Mouse (Mus musculus) CH12.LX (cell line): Measurements from ENCODE around the gene Lmf2.

ENCODE experiments used
- BHLHE40 ChIP-seq: IDR thresholded peaks from 2 replicates; pipeline ENCODE4 v1.6.1; 2011; ENCODE audit warnings: mild to moderate bottlenecking, low read depth, low read length, improper control_type of control experiment
- CHD1 ChIP-seq: IDR thresholded peaks from 2 replicates; pipeline ENCODE4 v1.6.1; 2012; ENCODE audit warnings: low read depth, low read length, improper control_type of control experiment, inconsistent platforms
- CTCF ChIP-seq, 2 experiments: IDR thresholded peaks in 1 of 2; conservative IDR thresholded peaks in 1 of 2; 2 replicates each; pipeline ENCODE4 v1.5.1; 2011 to 2012; ENCODE audit warnings: low read depth in 2 of 2, low read length in 2 of 2, improper control_type of control experiment in 1 of 2, inconsistent platforms in 1 of 2, mild to moderate bottlenecking in 1 of 2, moderate library complexity in 1 of 2
- E2F4 ChIP-seq: IDR thresholded peaks from 2 replicates; pipeline ENCODE4 v1.6.1; 2011; ENCODE audit warnings: low read depth, low read length, improper control_type of control experiment; ENCODE audit not compliant: insufficient replicate concordance
- EP300 ChIP-seq: IDR thresholded peaks from 2 replicates; pipeline ENCODE4 v1.6.1; 2011; ENCODE audit warnings: low read length, improper control_type of control experiment
- KAT2A ChIP-seq: IDR thresholded peaks from 2 replicates; pipeline ENCODE4 v1.6.1; 2012; ENCODE audit warnings: low read length, improper control_type of control experiment, inconsistent platforms; ENCODE audit not compliant: insufficient replicate concordance
- MEF2A ChIP-seq: IDR thresholded peaks from 2 replicates; pipeline ENCODE4 v1.6.1; 2014; ENCODE audit warnings: low read depth, mild to moderate bottlenecking, inconsistent platforms, low read length, improper control_type of control experiment, borderline replicate concordance
- POLR2A ChIP-seq: IDR thresholded peaks from 2 replicates; pipeline ENCODE4 v1.6.1; 2011; ENCODE audit warnings: low read depth, mild to moderate bottlenecking, improper control_type of control experiment, low read length
- SMC3 ChIP-seq: IDR thresholded peaks from 2 replicates; pipeline ENCODE4 v1.6.1; 2011; ENCODE audit warnings: low read depth, low read length, improper control_type of control experiment
- TCF12 ChIP-seq: IDR thresholded peaks from 2 replicates; pipeline ENCODE4 v1.6.1; 2014; ENCODE audit warnings: low read depth, mild to moderate bottlenecking, inconsistent platforms, low read length, improper control_type of control experiment
- UBTF ChIP-seq: IDR thresholded peaks from 2 replicates; pipeline ENCODE4 v1.6.1; 2012; ENCODE audit warnings: low read depth, mild to moderate bottlenecking, inconsistent platforms, low read length, improper control_type of control experiment, moderate library complexity
- USF2 ChIP-seq: conservative IDR thresholded peaks from 2 replicates; pipeline ENCODE4 v1.6.1; 2011; ENCODE audit warnings: low read depth, low read length, improper control_type of control experiment
- ZNF384 ChIP-seq: IDR thresholded peaks from 2 replicates; pipeline ENCODE4 v1.6.1; 2012; ENCODE audit warnings: low read depth, low read length, improper control_type of control experiment, inconsistent platforms

DNA sequence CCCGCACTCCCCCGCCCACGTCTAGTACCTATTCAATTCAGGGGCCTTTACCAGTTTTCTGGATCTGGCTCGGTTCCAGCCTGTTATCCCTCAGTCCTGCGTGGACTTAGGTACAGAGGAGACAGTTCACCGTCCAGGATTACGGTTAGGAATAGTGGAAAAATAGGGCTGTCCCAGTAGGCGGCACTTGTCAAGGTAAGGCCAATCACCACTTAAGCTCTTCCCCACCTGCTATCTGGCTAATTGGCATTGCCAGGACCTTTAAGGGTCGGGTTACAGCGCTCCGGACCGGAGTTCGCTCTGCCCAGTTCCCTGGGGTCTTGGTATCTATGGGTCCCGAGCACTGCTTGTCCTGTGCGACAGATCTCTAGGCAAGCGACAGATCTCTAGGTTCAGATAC, 21.5 kb upstream of the Lmf2 start, which contains the start of gene Tymp:
- no peak for TF ChIP-seq POLR2A
- no peak for TF ChIP-seq EP300
- TF ChIP-seq CTCF (conservative IDR thresholded peaks at IDR 0.05 in 1 of 2, IDR thresholded peaks at IDR 0.05 in 1 of 2; ENCODE audit: low read depth in 2 of 2, low read length in 2 of 2): no peak
- no peak for TF ChIP-seq KAT2A
- no peak for TF ChIP-seq MEF2A
- TF ChIP-seq E2F4: no peak
- TF ChIP-seq SMC3: no peak
- TF ChIP-seq TCF12: no peak
- TF ChIP-seq UBTF: no peak
- no peak for TF ChIP-seq BHLHE40
- TF ChIP-seq ZNF384: no peak
- no peak for TF ChIP-seq USF2
- no peak for TF ChIP-seq CHD1
